Mouse (Mus musculus) small intestine, adult 2 months (tissue): ENCODE results near the gene Ltk. TPM values are rescaled to one million over a fixed set of nuclear protein-coding genes. Genes with fewer than 3 reads are reported as not detected.
A peak's percentile ranks its signal among the peaks of the same experiment; 100 is the strongest.

Experiments used
- H3K27ac ChIP-seq: fragments of 200-500 bp; 2 replicates; pipeline ENCODE4 v1.5.1; 2012; ENCODE audit warnings: low read depth, low read length, control low read depth, inconsistent platforms; ENCODE audit not compliant: insufficient read depth
- H3K27me3 ChIP-seq: fragments of 200-500 bp; 2 replicates; pipeline ENCODE4 v1.6.1; 2012; ENCODE audit warnings: mild to moderate bottlenecking, moderate library complexity, low read length, inconsistent platforms; ENCODE audit not compliant: control insufficient read depth, insufficient read depth
- H3K36me3 ChIP-seq: fragments of 200-500 bp; 2 replicates; pipeline ENCODE4 v1.6.1; 2012; ENCODE audit warnings: mild to moderate bottlenecking, low read length, control low read depth, inconsistent platforms; ENCODE audit not compliant: control insufficient read depth, insufficient read depth
- H3K4me1 ChIP-seq: fragments of 200-500 bp; 2 replicates; pipeline ENCODE4 v1.6.1; 2012; ENCODE audit warnings: low read length, inconsistent platforms, mixed read lengths; ENCODE audit not compliant: control insufficient read depth, insufficient read depth, insufficient read length
- H3K4me3 ChIP-seq: fragments of 200-500 bp; 2 replicates; pipeline ENCODE4 v1.5.1; 2012; ENCODE audit warnings: low read depth, mild to moderate bottlenecking, control low read depth, inconsistent platforms, low read length, moderate library complexity
- CTCF ChIP-seq: fragments of 200-500 bp; IDR thresholded peaks from 2 replicates; pipeline ENCODE4 v1.5.1; 2012; ENCODE audit warnings: low read depth, mild to moderate bottlenecking, control low read depth, inconsistent platforms, low read length, moderate library complexity, mixed read lengths; ENCODE audit not compliant: insufficient replicate concordance, insufficient read length; ENCODE audit errors: extremely low read depth
- POLR2A ChIP-seq: fragments of 200-500 bp; IDR thresholded peaks from 2 replicates; pipeline ENCODE4 v1.6.1; 2012; ENCODE audit warnings: low read depth, mild to moderate bottlenecking, control low read depth, inconsistent platforms, low read length, moderate library complexity
- WGBS: fragments of 180-500 bp; shearing (Covaris S2); methylation state at CpG from one replicate; pipeline ENCODE4 v1.1.7; 2018; 5-methylcytosine and 5-hydroxymethylcytosine counted together
- polyA plus RNA-seq: library from polyadenylated mRNA; depleted of rRNA; stranded (reverse); fragments of >200 nt; gene quantifications from 2 replicates; pipeline ENCODE4 v1.2.3, GENCODE M21; 2012

The Ltk gene
- polyA plus RNA-seq, 1 experiment: 1.8 TPM

GRCm38 (mm10) chr2:119797279-119797783 is 37.1 kb upstream of the Ltk start, which contains the start of gene Tyro3:
Gene Tyro3 (plus strand): TSS chr2:119797733.
- Histone ChIP-seq H3K36me3 (no peaks in the 10 kb centered on the region), H3K27me3 (peaks cover 11% of the 10 kb centered on the region), H3K4me1 (peaks cover 3% of the 10 kb centered on the region; the same call in 1 of the 2 replicates), H3K27ac (no peak within 1 kb of the TSS), H3K4me3 (no peak within 1 kb of the TSS)
- TF ChIP-seq POLR2A (no peak), CTCF (no peak)
- 92% methylated on average over 5 of the region's 5 CpGs for WGBS

- H3K27me3 ChIP-seq: no peaks in the 10 kb centered on the region
- WGBS: 87% methylated on average over 2 of the region's 2 CpGs
These were observed 29.8 kb upstream of the Ltk start for GRCm38 (mm10) chr2:119789996-119790395.

GRCm38 (mm10) chr2:119787206-119787883 is 27.1 kb upstream of the Ltk start, which contains the start of gene Rpap1:
Gene Rpap1 (minus strand): TSS chr2:119787537.
- no peaks in the 10 kb centered on the region for H3K27me3 ChIP-seq
- H3K36me3 ChIP-seq: peaks cover 5% of the 10 kb centered on the region; the same call in 1 of the 2 replicates
- no peaks in the 10 kb centered on the region for H3K4me1 ChIP-seq
- TF ChIP-seq CTCF (0 out of 2 replicates have a peak, but pooled peaks have one; percentile 3), POLR2A (peak; percentile 83)
- under 1% methylated on average over 44 of the region's 44 CpGs for WGBS
- no peak within 1 kb of the TSS for H3K27ac ChIP-seq
- peak within 1 kb of the TSS; percentile 63 for H3K4me3 ChIP-seq

More at GRCm38 (mm10) chr2:119789996-119790395, 29.8 kb upstream of the Ltk start:
- Histone ChIP-seq H3K27ac (no peak overlapping the region), H3K4me1 (no peaks in the 10 kb centered on the region), H3K4me3 (no peak overlapping the region), H3K36me3 (no peaks in the 10 kb centered on the region)
- TF ChIP-seq POLR2A (no peak), CTCF (no peak)

- 90% methylated on average over 6 of the region's 6 CpGs for WGBS
- no peaks in the 10 kb centered on the region for H3K27me3 ChIP-seq
These were observed 7.0 kb upstream of the Ltk start for GRCm38 (mm10) chr2:119767246-119767645.

GRCm38 (mm10) chr2:119763924-119764323 is 3.7 kb upstream of the Ltk start:
- WGBS: 86% methylated on average over 4 of the region's 4 CpGs

More at GRCm38 (mm10) chr2:119767246-119767645, 7.0 kb upstream of the Ltk start:
- Histone ChIP-seq H3K4me1 (no peaks in the 10 kb centered on the region), H3K4me3 (no peak overlapping the region), H3K27ac (no peak overlapping the region), H3K36me3 (peaks cover 33% of the 10 kb centered on the region)
- TF ChIP-seq POLR2A (no peak), CTCF (no peak)

GRCm38 (mm10) chr2:119762276-119762675 is 2.0 kb upstream of the Ltk start:
- peaks cover 8% of the 10 kb centered on the region for H3K4me1 ChIP-seq
- WGBS: 45% methylated on average over 1 of the region's 1 CpGs
- H3K36me3 ChIP-seq: peaks cover 5% of the 10 kb centered on the region
- no peak for TF ChIP-seq CTCF
- no peak overlapping the region for H3K4me3 ChIP-seq
- H3K27me3 ChIP-seq: peaks cover 20% of the 10 kb centered on the region
- H3K27ac ChIP-seq: no peak overlapping the region

More at GRCm38 (mm10) chr2:119763924-119764323, 3.7 kb upstream of the Ltk start:
- Histone ChIP-seq H3K27me3 (peaks cover 3% of the 10 kb centered on the region; the same call in 1 of the 2 replicates), H3K36me3 (peaks cover 14% of the 10 kb centered on the region), H3K4me1 (no peaks in the 10 kb centered on the region), H3K27ac (no peak overlapping the region), H3K4me3 (no peak overlapping the region)
- no peak for TF ChIP-seq POLR2A
- no peak for TF ChIP-seq CTCF
